Mouse (Mus musculus): ENCODE results near the gene Cpm.
A peak's percentile ranks its signal among the peaks of the same experiment; 100 is the strongest.

Cpm gene

DNA sequence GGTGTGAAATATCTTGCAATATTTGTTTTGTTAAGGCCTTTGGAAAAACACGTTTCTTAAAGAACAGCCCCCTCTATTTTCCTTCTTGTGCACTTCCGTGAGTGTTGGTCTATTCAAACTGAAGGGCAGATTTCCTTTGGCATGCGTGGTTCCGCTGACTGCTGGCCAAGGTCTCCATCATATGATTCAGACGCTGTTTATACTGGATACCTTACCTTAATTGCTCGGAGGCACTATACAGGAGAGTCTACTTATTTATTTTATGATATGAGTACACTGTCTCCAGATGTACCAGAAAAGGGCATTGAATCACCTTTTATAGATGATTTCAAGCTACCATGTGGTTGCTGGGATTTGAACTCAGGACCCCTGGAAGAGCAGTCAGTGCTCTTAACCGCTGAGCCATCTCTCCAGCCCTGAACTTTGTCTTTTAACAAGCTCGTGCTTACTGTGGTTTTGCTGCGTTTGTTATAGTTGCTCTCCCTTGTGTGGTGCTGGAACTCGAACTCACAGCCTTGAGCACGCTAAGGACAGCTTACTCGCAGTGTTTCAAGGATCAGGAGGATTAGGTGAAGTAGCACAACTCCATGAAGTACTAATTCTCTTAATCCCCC lies 20.8 kb downstream of the Cpm start:
- DNase-seq = no peak

DNA sequence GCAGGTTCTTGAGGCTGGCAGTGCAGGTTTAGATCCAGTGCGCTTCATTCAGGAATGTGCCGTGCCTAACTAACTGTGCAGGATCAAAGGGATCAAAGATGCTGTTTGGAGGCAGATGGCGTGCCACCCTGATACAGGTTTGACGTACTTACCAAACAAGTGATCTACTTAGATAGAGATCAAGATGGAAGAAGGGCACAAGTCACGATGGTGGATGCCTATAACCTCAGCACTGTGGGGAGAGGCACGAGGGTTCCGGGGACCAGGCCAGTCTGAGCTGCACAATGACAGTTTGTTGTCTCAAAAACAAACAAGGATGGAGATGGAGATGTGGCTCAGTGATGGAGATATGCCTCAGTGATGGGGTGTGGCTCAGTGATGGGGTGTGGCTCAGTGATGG lies 21.4 kb downstream of the Cpm start:
- DNase-seq = no peak

DNA sequence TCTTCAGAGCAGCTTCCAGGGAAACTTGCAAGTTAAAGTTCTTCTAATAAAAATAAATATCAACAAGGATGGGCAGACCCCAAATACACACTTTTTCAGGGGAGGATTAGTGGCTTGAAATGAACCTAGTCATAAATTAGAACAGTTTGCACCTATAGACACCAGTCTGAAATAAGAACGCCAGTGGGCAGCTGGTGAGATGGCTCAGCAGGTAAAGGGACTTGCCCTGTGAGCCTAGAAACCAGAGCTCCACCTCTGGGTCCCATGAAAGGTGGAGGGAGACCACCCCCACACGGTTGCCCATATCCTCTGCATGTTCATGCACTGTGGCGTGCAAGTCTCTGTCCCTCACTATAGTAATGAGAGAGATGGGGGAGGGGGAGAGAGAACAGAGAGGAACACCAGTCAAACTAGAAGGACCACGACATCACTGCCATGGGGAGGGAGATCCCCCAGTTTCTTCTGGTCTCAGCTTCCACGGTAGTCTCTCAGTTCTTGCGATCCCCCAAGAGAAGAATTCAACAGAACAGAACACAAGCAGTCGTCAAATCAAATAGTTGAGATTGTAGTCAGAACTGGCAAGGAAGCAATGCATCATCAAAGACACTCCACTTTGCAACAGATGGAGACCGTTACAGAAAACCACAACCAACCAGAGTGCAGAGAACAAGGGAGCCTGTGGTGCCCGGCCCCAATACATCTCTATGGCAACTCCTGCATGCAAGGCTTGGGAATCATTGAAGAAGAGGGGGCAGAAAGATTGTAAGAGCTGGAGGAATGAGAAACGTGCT lies 22.5 kb downstream of the Cpm start:
- DNase-seq = no peak

DNA sequence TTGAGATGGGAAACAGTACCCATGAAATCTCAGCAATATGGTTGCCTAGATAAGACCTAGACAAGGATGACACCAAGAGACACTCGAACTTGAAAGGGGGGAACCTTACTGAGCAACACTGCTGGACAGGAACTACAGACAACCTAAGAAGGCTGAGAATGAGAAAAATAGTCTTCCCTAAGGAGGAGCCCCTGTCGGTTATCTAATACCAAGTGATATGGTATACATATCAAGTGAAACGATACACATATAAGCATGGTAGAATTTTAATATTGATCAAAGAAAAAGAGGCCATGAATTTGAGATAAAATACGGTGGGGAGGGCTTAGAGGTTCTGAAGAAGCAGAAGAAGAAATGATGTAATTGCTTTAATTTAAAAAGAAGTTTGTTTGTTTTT lies 23.1 kb downstream of the Cpm start:
- no peak for DNase-seq

DNA sequence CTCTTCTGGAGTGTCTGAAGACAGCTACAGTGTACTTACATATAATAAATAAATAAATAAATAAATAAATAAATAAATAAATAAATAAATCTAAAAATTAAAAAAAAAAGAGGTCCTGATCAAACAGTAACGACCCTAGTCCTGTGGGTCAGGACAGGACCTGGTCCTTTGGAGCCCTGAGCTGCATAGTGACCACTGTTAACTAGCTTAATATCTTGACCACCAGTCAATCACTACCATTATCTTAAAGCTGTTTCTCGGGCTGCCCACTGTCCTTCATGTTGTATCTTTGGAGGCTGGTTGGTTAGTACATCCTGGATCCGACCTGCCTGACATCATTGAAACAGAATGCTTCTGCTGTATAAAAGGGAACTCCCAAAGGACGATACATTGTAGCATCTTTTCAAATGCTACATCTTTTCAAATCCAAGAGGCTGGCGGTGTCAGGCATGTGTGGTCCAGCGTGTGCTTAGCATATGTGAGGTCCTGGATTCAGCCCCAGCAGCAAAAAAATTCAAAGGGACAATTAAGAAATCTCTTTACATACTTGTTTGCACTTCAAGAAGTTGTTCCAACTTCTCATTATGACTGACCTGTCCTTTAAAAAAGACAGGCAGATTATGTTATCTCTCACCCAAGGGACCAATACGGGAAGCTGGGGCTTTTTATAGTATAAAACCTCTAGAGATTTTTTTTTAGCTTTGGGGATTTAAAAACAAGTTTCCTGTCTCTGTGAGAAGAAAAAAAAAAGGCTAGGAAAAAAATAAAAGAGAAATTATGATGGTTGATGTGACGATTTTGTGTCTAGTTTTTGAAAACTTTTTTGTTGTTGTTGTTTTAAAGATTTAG lies 23.9 kb downstream of the Cpm start:
- no peak for DNase-seq

DNA sequence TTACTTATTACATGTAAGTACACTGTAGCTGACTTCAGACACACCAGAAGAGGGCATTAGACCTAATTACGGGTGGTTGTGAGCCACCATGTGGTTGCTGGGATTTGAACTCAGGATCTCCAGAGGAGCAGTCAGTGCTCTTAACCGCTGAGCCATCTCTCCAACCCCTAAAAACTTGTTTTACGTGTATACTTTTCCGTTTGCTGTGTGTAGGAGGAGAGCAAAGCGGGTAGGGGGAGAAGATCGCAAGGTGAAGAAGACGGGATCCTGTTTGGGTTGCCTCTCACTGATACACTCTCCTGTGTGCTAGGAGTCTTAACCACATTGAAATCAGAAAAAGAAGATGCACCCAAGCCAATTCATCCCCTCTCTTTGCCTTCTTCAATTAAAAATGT lies 24.5 kb downstream of the Cpm start:
- DNase-seq = no peak

DNA sequence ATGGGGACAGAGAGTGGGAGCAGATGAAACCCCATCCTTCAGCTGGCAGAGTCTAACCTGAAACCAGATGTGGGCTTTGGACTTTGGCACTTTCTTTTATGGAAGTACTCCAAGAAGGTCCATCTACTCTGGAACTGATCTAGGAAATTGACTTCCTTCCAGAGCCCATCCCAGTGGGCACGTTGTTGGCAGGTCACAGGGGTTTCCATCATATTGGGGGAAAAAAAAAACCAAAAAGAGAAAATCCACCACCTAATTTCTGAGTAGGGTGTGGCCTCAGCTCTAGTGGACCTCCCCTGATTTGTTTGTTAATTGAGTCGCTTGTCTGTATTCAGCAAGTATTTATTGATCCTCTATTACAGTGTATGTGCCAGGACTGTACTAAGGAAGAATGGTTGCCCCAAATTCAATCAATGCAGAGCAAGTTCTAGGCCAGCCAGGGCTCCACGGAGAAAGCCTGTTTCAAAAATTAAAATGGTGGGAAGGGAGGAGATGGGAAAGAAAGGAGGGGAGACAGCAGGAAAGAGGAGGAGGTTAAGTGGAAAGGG lies 25.4 kb downstream of the Cpm start:
- no peak for DNase-seq

DNA sequence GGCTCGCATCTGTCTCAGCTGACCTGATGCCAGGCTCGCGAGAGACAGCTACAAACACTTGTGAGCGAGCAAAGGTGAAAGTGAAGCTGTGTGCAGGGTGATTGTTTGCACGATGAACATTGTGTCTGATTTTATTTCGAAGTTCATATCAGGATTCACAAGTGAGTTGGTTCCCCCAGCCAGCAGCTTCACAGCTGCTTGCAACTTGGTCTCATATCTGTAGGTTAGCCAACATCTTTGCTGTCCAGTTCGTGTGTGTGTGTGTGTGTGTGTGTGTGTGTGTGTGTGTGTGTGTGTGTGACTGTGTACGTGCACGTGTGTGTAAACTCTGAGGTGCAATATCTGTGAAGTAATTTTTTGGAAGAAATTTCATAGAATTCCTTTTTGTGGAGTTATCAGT lies 26.2 kb downstream of the Cpm start:
- DNase-seq = no peak

DNA sequence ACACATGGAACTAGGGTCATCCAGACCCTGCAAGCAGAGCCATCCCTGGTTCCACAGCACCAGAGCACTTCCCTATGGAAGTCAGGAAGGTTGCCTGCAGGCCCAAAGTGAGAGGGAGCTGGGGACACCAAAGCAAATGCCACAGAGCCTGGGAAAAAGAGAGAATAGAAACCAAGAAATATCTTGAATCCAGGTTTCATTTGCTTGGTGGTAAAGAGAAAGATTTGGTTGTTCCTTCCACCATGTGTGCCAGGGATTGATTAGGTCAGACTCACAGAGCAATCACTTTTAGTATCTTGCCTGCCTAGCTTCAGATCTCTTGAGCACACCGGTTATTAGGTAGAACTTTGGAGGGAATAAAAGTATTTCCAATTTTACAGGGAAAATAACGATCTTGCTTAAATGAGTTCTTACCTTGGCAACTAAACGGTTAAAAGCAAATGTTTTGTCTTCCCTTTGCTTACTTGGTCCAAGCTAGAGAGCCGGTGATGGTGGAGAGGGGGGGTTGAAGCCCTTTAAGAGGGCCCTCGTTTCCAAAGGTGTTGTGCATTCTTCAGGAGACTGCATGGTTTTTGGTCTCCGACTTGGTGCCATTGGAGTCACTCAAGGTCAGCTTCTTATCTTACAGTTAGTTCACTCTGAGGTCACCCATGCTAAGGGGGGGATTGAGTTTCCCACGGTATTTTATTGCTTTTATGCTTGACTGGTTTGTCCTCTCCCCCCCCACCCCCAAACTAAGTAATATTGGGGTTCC lies 26.8 kb downstream of the Cpm start:
- no peak for DNase-seq

DNA sequence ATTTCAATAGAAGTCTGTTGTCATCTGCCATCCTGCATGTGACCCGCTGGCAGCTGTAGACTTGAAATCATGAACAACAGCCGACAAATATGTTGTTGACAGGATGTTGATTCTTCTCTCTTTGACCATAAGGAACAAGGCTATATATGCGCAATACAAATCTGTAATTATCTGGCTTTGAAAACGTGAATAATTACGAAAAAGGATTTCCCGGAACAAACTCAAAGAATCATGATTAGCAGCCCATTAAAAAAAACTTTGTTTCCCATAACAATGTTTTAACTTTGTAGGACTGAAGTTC lies 27.3 kb downstream of the Cpm start:
- DNase-seq = no peak

DNA sequence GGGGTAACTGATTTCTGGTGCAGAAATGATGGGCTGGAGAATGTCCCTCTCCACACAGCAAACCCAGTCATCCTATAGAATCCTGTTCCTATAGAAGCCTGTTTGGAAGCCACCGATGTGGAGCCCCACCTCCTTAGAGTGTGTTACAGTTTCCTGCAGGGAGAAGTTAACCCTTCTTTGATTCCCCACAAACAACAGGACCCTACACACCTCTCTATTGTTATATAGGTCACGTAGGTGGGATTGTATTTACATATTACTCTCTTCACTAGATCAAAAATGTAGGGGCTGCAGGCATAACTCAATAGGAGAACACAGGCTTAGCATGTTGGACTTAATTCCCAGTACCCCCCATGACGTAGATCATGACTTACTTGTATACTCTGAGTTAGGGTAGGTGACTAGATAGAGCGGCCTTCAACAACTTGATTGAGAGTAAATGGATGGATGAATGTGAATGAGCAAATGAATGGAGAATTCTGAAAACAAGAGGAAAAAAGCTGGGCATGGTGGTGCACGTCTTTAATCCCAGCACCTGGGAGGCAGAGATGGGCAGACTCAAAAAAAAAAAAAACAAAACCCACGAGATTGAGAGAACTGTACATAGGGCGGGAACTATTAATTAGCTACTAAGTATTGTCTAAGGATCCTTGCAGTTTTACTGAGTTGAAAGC lies 27.8 kb downstream of the Cpm start:
- no peak for DNase-seq

DNA sequence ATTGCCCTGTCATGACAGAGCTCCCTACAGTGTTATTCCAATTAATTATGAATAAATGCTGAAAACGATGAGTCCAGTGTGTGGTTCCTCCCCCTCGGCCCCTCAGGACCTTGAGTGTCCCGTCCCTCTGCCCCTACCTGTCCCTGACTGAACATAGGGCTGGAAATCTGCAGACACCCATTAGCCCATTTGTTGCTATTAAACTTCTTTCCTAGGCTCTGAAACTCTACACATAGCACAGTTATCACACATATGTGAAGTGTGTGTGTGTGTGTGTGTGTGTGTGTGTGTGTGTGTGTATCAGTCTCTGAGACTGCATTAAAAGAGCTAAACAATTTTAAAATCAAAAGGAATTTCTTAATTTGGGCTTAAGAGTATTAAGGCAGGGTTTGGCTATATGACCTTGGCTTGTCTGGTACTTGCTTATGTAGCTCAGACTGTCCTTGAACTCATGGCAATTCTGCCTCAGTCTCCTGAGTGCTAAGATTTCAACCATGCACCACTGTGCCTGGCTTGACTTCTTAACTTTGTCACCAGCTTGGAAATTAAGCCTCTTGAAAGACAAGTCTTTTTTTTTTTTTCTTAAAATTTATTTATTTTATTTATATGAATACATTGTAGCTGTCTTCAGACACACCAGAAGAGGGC lies 28.5 kb downstream of the Cpm start:
- no peak for DNase-seq

DNA sequence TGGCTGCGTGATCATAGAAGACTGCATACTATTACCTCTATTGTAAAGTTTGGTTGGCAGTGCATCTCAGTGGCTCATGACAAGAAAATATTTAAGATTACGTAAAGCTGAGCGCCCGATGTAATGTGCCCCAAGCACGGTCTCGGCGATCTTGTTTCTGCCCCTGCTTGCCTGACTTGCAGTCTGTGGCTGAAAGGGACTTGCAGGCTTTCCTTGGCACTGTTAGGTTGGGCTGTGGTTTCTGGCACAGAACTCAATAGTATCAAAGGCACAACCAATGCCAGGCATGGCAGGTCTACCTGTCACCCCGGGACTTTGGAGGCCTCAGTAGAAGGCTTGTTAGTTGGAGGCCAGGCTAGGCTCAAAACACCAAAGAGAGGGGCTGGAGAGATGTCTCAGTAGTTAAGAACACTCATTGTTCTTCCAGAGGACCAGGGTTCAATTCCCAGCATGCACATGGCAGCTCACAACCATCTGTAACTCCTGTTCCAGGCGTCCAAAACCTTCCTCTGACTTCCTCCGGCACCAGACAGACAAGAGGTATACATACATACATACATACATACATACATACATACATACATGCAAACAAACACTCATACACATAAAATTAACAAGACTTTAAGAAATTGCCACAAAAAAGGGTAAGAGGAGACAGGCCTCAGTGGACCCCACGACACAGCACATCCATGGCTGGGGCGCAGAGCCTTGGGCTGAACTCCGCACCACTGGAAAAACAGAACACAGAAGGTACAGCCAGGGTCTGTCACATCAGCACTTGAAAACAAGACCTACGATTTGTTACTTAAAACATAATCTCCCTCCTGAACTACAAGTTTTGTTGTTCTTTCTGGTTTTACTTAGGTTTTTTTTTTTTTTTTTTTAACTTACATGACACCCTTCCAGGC lies 29.5 kb downstream of the Cpm start:
- DNase-seq = no peak

DNA sequence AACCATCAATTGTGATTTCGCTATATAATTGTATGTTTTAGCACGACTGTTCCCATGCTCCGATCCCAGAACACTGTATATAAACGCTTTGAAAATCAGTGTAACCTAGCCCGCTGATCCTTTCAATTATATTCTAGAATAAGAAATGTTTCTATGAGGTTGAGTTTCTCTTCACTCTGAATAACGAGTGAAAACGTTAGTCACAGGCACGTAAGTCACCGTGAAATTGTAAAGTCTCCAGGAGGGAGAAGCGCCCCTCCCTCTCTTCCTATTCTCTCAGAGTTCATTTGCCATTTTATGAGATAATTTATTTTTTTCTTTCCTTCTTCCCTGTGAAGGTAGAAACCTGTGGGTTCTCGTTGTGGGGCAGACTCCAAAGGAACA lies 30.1 kb downstream of the Cpm start:
- no peak for DNase-seq

DNA sequence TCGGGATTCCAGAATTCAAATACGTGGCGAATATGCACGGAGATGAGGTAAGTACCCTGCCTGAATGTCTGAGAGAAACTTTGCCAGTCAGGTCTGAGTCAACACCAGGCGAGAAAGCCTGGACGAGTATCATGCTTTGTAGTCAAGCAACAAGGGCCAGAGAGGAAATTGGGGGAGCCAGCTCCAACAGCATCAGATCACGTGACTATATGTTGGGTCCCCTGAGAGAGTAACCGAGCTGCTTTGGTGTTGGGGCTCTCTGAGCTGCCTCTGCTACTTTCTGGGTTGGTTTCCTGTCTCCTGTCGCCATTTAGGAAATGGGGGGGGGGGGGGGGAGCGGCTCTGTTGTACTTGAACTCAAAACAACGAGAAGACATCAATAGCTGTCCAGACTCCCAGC lies 30.5 kb downstream of the Cpm start:
- DNase-seq = no peak

DNA sequence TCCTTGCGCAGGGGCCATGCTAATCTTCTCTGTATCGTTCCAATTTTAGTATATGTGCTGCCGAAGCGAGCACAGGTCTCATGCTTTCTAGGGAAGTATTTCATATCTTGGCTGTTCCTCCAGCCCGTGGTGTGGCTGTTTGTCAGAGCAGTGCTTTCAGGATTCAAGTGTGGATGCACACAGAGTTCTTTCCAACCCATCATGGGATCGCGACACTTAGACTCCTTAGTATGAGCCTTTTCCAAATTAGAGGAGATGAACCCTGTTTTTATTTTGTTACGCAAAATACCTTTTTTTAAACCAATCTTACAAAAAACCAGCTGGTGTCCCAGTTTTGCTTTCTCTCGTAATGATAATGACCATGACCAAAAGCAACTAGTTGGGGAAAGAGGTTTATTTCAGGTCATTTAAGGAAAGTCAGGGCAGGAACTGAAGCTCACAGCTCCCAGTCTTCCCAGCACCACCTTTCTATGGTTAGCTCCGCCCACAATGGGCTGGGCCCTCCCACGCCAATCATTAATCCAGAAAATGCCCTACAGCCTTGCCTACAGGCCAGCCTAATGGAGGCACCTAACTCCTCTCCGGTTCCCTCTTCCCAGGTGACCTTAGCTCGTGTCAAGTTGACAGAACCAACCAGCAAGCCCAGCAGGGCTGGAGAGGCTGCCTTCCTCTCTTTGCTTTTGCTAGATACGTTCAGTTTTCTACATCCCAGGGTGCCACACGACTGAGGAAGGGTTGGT lies 33.2 kb downstream of the Cpm start:
- peak; percentile 70 for DNase-seq

DNA sequence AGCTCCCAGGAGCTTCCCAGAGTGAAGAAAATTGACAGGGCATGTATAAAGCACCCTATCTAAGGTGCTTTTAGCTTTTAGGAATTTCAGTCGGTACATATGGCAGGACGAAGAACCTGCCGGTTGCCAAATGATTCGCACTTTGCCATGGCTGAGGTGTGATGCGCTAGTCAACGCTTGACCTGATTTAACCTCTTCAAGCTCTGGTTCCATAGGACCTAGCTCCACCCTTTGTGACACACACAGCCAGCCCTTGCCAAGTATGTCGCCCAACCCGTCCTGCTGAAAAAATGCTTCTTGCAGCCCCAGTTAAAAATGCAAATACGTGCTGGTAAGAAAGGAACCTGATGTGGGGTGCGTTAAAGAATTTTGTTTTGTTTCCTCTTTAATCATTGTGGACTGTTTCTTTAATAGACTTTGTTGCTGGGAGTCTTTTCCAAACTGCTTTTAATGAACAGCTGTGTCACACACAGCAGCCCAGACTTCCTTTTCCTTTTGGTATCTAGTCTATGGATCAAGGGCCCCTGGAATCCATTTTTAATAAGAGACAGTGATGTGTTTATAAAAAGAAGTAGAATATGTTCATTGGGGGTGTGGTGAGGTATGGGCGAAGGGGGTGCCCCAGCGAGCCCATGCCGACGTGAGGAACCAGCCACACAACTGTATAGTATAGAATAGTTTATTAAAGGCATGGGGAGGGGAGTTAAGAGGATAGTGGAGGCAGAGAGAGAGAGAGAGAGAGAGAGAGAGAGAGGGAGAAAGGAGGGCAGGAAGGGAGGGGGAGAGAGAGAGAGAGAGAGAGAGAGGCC lies 34.0 kb downstream of the Cpm start:
- peak; percentile 56 for DNase-seq

DNA sequence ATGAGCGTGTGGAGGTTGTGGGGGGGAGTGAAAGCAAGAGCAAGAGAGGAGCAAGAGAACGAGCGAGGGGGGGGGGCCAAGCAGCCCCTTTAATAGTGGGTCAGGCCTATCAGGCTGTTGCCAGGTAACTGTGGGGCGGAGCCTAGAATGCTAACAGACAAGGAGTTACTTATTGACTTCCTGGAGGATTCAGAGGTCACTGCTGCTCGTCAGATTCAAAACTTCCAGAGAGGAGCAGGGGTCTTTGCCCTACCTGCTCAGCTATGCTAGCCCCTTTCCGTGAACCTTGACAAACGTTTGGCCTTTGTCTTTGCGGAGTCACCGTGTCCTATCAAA lies 34.5 kb downstream of the Cpm start:
- DNase-seq = peak; percentile 87

DNA sequence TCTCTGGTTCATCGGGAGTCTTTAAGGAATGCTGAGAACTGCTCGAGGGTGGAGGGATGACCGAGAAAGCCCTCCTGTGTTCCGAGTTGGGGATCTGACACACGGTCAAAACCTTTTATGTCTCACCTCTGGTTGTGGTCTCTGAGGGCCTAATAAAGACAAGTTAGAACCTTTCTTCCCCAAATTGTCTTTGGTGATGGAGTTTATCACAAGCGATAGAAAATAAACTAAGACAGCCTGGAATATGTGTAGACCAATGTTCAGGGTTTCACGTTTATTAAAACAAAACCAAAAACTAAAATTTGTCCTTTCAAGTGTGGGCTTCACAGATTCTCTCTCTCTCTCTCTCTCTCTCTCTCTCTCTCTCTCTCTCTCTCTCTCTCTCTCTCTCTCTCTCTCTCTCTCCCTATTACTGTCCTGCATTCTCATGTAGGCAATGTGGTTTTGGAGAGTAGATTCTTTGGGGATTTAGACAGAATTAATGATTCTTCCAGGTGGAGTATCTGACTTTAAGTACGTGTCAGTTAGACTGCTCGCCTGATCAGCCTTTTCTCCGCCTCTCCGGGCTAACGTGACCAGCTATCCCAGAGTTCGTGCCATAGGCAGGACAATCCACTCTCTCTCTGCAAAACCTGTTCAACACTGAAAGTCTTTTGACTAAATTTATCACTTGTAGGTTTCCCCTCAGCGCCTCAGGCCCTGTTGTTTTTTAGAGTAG lies 35.1 kb downstream of the Cpm start:
- DNase-seq = no peak

All from kidney, adult 11 months (tissue).